Mouse (Mus musculus) kidney, adult 2 months (tissue): Measurements from ENCODE around the gene Gm47283. TPM values are rescaled to one million over a fixed set of nuclear protein-coding genes. Genes with fewer than 3 reads are reported as not detected.

ENCODE experiments used
- polyA plus RNA-seq: library from polyadenylated mRNA; depleted of rRNA; stranded (reverse); fragments of >200 nt; gene quantifications from 2 replicates; pipeline ENCODE4 v1.2.3, GENCODE M21; 2012; rRNA removed

Gene Gm47283
- polyA plus RNA-seq, 1 experiment: not detected

Other genes with a start within 250 kb of the Gm47283 start
- gene Gm21860, start 29.9 kb upstream of the Gm47283 start, polyA plus RNA-seq: not detected in 2 replicates
- not detected in 2 replicates for gene Gm21748, start 54.4 kb downstream of the Gm47283 start, polyA plus RNA-seq